Mouse (Mus musculus): ENCODE results near the gene Slc16a6.

The Slc16a6 gene

GRCm38 (mm10) chr11:109473171-109474085 lies at the start of gene Slc16a6, which contains the start of gene Arsg:
Gene Slc16a6 (minus strand): TSS chr11:109473598.
Gene Arsg (plus strand): TSS chr11:109473374.
- DNase-seq (ENCODE audit: low read depth), result peak; percentile 96

DNA sequence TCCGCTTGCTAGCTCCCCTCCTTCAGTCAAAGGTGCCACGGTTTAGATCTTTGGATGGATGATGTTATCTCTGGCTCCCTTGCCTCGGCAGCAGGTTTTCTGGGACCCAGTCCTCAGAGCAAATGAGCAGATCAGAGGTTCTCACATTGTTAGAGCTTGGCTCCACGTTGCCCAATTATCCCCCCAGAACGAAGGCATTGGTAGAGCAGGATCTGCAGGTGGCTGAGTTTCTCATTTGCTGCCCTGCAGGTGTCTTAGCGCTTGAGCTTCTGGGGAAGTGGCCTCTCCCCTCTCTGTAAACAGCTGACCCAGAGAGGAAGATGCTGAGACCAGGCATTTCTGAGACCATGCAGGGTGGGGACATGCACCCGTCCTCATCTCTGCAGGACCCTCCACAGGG lies 47.6 kb upstream of the Slc16a6 start:
- no peak for DNase-seq (ENCODE audit: low read depth)

DNA sequence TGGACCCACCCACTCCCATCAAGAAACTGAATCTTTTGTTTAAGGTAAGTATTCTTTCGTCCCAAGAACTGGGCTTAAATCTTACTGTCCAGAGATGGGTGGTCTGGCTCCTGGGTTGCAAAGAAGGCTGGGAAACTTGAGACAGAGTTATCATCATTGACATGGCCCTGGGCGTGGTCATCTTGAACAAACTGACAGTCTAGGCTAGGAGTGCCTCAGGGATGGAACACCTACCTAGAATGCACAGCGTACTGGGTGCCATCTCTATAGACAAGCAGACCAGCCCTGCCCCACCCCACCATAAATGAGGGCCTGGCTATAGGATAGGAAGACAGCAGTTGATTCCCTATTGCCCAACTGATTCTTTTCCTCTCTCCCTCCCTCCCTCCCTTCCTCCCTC lies 44.4 kb upstream of the Slc16a6 start:
- DNase-seq (ENCODE audit: low read depth), result no peak

DNA sequence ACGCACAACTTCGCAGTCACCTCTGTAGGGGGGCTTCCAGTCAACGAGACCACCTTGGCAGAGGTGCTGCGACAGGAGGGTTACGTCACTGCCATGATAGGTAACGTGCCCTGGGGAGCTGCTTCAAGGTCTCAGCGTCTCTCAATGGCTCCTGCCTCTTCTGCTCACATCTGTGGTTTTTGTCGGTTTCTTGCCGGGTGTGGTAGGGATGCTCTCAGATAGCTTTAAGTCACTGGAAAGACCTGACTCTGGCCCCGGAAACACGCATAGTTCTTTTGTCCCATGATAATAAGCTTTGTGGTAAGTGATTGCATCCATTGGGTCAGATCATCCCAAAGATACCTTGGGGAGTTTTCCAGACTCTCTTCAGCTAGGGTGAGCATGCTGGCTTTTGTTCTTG lies 43.9 kb upstream of the Slc16a6 start:
- DNase-seq (ENCODE audit: low read depth), result no peak

DNA sequence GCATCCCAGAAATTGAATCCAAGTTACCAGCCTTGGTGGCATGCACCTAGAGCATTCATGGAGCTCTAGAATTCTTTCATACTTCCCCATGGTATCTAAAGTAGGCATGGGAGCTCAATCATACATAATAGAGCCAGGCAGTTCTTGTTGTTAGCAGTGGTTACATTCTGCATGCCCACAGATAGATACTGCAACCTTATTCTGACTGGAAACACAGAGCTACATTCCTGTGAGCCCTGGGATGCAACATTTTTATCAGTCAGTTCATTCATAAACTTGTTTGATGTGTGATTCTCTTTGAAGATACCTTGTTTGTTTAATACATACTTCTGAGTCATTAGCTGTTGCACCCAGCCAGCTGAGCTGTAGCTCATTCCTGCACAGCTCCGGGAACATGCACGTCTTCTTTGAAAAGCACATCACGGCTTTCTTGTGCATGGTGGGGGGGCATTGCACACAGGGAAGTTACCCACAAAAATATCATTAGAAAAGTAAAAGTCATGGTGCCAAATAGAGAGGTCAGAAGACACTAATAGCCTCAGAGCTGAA lies 40.7 kb upstream of the Slc16a6 start:
- DNase-seq (ENCODE audit: low read depth), result no peak

- DNase-seq (ENCODE audit: low read depth), result no peak
Observed at GRCm38 (mm10) chr11:109512995-109513675, 39.7 kb upstream of the Slc16a6 start.

GRCm38 (mm10) chr11:109507068-109507467 lies 33.7 kb upstream of the Slc16a6 start:
- no peak for DNase-seq (ENCODE audit: low read depth)

GRCm38 (mm10) chr11:109505823-109506222 lies 32.4 kb upstream of the Slc16a6 start:
- no peak for DNase-seq (ENCODE audit: low read depth)

DNA sequence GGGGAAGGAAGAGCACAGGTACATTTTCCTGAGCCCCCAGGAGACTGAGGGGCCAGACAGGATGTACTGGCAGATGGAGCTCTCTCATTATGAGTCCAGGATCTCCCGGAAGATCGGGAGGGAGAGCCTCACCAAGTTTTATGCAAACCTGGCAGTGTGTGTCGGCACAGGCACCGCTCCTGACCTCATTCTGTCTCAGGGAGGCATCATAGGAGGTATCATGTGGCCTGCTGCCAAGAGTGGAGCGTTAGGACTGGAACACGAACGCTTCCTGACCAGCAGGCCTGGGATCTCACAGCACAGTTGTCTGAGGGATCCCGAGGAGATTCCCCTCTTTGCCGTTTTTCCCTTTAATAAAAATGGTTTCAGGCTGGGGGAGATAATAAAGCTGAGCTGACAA lies 31.6 kb upstream of the Slc16a6 start:
- DNase-seq (ENCODE audit: low read depth), result no peak

GRCm38 (mm10) chr11:109500206-109500605 lies 26.8 kb upstream of the Slc16a6 start:
- DNase-seq (ENCODE audit: low read depth), result no peak

- no peak for DNase-seq (ENCODE audit: low read depth)
Observed at GRCm38 (mm10) chr11:109497990-109498389, 24.6 kb upstream of the Slc16a6 start.

DNA sequence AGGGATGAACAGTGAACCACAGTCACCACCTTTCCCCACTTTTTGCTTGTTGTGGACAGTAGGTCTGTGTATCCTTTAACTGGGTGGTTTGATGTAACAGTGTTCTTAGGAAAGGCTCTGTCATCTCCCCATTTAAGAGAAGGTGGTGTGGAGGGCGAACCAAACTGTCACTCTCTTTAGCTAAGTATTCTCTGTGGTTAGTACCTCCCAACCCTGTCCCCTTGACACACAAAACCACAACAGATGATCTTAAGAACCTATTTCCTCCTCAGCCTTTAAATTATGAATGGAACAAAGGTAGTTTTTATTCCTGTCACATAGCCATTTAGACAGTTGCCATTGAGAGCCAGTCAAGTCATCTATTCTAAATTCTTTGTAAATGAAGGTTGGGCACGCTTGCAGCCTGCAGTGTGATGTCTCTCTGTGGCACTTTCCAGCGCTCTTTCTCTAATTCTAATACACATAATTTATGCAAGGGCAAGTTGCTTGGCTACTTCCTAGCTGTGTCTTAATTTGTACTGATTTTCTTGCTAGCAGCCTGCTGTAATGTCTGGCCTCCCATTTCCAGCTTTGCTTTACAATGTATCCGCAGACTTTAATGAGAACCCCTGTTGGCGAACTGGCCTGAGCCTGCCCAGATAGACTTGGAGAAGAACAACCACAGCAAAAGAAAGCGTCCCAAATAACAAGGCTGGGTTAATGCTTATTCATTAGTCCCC lies 23.8 kb upstream of the Slc16a6 start:
- DNase-seq (ENCODE audit: low read depth), result peak; percentile 85

GRCm38 (mm10) chr11:109496475-109496993 lies 23.1 kb upstream of the Slc16a6 start:
- DNase-seq (ENCODE audit: low read depth), result no peak

- DNase-seq (ENCODE audit: low read depth), result peak; percentile 85
Observed at GRCm38 (mm10) chr11:109495771-109496474, 22.5 kb upstream of the Slc16a6 start.

DNA sequence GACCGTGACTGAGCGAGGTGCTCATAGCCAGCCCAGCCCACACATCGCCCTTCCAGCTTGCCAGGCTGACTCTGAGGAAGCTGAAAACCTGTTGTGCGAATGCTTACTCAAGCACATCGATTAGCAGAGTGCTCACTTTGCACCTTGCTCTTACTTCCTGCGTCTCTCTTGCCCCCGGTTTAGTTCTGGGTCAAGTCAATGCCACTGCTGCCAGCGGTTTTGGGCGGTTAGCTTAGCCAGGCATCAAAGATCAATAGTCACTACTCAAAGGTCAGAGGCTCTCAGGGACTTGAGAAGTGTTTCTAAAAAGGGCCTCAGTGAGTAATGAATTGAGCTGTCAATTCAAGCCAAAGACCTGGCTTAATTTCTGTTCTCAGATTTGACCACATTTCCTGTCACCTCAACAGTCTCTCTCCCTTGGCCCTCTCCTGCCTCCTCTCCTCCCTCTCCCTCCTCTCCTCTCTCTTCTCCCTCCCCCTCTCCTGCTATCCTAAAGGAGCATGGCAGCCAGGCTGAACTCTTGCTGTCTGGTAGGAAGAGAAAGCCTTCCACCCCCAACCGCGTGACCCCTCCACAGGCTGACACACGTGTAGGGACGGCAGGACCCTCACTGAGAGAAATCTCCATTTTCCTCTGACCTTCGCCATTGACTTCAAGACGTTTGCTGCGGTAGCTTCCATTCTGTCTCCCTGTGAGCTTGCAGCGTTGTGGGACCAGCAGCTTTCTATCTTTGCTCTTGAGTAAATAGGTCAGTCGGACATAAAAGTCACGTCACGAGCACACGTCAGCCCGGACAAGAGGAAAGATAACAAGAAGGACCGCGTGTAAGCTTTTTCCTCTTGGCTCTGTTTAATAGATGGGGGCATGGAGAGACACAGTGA lies 21.7 kb upstream of the Slc16a6 start:
- DNase-seq (ENCODE audit: low read depth), result peak; percentile 73

DNA sequence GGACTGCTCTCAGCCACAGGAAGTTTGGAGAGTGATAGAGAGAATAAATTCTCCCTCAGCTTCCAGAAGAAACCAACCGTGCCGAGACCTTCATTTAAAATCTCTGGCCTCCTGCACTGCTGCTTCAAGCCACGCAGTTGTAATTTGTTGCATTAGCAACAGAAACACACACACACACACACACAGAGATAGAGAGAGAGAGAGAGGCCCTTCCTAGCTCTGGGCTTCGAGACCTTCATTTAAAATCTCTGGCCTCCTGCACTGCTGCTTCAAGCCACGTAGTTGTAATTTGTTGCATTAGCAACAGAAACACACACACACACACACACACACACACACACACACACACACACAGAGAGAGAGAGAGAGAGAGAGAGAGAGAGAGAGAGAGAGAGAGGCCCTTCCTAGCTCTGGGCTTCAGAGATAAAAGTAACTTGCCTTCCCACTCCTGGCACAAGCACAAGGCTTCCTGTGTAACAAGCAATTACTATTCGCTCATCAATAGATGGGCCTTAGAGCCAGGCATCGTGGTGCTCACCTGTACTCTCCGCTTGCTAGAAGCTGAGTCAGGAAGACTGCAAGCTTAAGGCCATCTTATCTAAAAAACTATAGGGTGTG lies 19.6 kb upstream of the Slc16a6 start:
- peak; percentile 15 for DNase-seq (ENCODE audit: low read depth)

GRCm38 (mm10) chr11:109491844-109492243 lies 18.4 kb upstream of the Slc16a6 start:
- no peak for DNase-seq (ENCODE audit: low read depth)

DNA sequence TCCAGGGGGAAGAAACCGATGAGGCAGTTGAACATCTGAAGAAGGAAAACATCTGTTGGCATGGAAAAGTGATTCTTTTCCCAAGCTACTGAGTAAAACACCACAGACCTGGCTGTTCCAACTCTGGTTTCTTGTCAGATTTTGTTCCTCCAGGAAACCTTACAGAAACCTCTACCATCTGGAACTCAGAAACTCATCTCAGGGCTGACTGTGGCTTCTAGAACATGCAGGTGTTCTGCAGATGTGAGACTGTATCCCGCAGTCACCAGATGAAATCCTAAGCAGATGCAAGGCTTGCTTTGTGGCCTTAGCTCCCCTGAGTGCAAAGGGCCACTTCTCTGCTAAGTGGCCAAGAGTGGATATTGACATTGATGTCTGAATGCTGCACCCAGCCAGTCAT lies 16.4 kb upstream of the Slc16a6 start:
- no peak for DNase-seq (ENCODE audit: low read depth)

GRCm38 (mm10) chr11:109487991-109488684 lies 14.7 kb upstream of the Slc16a6 start:
- peak; percentile 97 for DNase-seq (ENCODE audit: low read depth)
